Mouse (Mus musculus) bone marrow macrophage, adult 2 months (primary cell): ENCODE data around the gene Trmt1.

Experiments used
- CTCF ChIP-seq: IDR thresholded peaks from 2 replicates; pipeline ENCODE4 v1.5.1; 2012; ENCODE audit warnings: low read depth, mild to moderate bottlenecking, low read length, moderate library complexity
- POLR2A ChIP-seq: IDR thresholded peaks from 2 replicates; pipeline ENCODE4 v1.6.1; 2012; ENCODE audit warnings: mild to moderate bottlenecking, low read depth, low read length, borderline replicate concordance

DNA sequence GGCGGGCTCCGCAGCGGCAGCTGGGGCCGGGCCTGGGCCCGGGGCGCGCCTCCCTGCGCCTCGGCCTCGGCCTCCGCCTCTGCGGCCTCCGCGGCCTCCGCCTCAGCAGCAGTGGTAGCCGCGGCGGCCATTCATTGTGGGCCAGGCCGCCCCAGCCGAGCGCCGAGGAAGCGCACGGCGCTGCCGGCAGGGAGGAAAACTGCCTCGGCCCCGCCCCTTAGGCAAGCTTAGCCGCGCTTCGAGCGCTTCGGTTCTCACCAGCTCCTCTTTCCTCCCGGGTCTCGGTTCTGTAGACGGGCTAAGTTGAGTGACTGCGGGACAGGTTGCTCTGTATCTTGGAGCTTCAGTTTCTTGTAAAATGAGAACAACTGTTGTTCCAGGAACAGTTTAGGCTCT, 1.6 kb downstream of the Trmt1 start, which contains the start of gene Nacc1:
- TF ChIP-seq CTCF (no peak), POLR2A (no peak)
